Mouse (Mus musculus) frontal cortex, postnatal 36 days (tissue): ENCODE data around the gene Vps39.

Source experiments
- DNase-seq, 2 experiments: peaks; one replicate each; pipeline ENCODE4 v3.0.0; 2022; ENCODE audit warnings: low spot score in 2 of 2

Vps39 gene

DNA sequence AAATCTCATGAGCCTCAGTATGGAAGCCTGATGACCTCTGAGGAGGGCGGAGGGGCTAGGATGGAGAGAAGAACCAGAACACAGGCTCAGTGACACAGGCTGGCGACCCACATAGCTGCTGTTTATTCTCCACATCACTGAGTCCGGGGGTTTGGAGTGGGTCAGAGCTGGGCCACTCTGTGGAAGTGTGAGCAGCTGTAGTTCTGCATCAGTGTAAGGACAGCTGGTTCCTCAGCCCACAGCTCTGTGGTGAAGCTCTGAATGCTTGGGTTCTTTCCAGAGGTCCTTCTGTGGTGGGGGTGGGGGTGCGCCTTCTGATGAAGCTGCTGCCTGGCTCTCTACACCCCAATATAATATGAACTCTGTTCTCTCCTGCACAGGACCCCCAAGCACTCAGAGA lies 53.1 kb downstream of the Vps39 start:
- DNase-seq, result no peak

DNA sequence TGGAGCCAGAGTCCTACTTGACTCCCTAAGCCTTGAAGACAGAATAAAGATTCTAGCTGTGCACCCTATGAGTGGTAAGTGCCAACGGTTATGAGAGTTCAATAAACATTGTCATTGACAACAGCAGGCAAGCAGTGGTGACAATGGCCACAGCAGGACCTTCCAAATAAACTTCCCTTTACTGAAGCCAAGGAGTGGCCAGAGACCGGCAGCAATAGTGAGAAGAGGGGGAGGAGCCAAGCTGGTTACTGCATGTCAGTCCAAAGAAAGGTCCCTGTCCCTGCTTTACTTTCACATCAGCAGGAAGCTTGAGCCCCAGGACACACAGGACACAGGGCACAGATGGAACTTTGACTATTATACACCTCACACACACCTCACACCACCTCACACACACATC lies 56.8 kb downstream of the Vps39 start:
- DNase-seq, result no peak

DNA sequence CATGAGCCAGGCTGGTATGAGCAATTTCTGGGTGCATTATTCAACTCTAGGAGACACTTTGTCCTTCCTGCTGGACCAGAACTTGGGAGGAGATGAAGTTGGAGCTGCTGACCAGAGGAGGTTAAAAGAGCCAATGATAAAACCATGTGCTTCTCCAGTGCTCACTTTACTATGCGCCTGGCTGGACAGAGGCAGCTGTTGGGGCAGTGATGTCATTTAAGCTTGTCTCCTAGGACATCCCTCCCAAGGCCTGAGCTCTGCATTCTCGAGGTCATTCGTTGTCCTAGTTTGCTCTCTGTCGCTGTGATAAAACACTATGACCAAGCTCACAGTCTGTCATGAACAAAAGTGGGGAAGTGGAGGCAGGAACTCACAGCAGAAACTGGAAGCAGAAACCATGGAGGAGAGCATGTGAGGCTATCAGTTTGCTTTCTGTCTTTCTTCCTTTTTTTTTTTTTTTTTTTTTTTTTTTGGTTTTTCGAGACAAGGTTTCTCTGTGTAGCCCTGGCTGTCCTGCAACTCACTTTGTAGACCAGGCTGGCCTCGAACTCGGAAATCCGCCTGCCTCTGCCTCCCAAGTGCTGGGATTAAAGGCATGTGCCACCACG lies 61.4 kb downstream of the Vps39 start:
- DNase-seq, result no peak

DNA sequence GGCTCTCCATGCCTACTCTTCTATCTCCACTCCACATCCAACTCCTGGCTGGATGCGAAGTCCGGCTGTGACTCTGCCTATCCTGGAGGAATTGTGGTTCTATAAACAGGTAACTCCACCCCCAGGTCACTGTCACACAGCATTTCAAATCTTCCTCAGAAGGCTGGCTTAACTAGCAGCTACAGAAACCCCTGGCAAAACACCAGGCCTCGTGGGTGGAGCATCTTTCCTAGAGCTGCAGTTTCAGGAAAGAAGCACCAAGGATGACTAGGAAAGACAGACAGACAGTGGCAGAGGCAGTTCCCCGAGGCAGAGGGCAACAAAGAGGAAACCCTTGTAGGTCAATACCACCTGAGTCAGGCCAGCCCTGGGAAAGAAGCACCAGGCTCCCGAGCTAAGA lies 63.9 kb downstream of the Vps39 start, which contains the start of gene Pla2g4d:
TSS of gene Pla2g4d (minus strand) at position 203 of the 400 bp plus-strand sequence.
- DNase-seq, result peak; percentile 49 to 57

DNA sequence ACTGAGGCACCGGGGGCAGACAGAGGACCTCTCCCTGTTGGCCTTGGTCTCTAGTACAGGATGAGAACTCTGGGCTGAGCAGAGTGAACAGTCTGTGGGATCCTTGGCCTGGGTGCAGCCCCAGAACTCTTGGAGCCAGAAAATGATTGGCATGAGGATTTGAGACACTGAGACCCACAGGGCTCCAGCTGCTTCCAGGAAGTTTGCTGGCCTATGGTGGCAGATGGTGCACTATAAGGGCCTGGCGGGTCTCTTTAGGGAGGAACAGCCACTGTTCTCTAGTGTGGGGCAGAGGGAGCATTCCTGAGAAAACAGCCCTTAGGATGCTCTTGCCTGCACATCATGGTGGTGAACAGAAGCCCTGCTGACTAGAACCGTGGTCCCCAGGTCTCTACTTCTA lies 64.5 kb downstream of the Vps39 start:
- DNase-seq, result no peak

DNA sequence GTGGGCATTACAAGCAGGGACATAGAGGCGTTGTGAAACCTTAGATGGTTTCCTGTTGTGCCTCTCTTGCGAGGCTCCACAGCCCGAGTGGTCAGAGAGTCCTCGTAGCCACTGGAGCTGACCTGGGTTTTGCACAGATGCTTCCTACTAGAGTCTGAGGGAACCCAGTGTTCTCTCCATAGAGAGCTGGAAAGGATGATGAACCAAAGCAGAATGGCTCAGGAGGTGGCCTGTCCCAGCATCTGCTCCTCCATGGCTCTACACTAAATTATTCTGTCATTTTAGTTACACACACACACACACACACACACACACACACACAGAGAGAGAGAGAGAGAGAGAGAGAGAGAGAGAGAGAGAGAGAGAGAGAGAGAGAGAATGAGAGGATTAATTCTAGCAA lies 67.3 kb downstream of the Vps39 start:
- no peak for DNase-seq

DNA sequence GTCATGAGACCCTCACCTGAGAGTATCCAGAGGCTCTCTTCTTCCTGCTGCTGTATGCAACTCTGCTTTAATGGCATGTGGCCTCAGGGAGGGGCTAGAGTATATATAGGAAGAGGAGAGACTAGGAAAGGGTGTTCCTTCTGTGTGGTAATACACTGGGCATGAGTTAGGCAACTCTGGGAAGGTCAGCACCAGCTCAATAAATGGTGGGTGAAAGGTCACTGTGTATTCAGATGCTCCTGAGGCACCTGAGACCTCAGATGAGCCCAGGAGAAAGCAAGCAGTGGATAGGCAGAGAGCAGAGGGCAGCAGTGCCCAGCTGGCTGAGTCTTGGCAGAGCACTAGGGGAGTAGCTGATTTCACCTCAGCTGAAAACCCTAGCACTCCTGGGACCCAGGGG lies 68.2 kb downstream of the Vps39 start:
- no peak for DNase-seq

DNA sequence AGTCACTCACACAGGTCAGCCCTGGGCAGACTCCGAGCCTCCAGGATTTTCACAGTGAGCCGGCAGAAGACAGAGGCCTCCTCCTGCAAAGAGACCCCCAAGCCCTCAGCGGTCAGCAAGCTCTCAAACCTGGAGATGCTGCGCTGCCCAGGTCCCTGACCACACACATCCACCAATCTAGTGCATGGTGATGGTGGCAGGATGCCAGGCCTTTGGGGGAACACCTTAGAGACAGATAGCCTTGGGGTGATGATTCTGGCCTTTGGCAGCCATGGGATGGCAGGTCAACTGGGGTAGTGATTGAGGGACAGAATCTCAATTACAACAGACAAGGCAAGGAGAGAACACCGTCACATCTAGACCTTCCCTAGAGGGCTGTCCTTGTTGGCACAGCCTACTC lies 68.8 kb downstream of the Vps39 start:
- DNase-seq, result no peak

DNA sequence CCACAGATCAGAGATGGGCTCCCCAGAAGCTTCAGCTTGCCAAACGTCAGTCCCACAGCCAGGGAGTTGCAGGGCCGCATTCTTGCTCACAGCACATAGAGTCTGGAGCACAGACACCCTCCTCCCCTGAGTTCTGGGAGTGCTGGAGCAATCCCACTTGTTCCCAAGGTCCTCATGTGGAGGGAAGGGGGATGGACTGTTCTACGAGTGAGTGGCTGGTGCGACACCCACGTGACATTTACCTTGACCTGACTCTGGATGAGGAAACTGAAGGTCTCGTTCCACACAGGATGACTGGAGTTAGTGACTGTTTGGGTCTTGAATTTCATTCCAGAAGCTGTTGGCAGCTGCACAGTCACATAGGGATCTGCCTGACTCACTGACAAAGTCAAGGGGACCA lies 69.4 kb downstream of the Vps39 start:
- no peak for DNase-seq

DNA sequence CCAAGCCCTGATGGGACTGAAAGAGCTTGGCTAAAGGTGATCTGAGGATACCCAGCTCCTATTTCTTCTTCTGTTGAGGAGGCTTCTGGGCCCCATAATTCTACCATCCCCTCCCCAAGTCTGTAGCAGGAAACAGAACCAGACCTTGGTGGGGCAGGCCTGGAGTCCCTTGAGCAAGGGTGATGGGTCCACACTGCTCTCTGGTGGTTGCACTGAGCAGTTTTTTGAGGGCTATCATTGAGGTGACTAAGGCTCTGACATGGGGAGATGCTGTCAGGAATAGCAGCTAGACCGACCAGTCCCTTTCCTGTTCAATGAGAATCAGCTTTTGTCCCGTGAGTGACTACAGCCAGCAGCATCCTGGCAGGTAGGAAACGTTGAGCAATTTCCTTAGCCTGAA lies 71.7 kb downstream of the Vps39 start:
- DNase-seq, result no peak

DNA sequence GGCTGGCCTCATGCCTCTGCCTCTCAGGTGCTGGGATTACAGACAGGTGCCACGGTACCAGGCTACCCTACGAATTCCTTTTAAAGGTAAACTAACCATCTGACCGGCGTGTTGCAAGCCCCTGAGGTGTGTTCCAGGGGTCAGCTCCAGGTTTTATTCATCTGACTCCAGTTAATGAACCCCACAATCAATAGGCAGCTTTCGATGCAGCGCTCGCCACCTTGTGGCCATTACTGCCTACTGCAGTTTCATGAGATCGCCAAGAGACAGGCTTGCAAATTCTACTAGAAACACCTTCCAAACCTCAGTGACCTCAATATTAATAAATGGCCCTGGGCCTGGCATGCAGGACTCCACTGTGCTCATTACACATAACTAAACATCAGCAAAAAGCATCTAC lies 73.0 kb downstream of the Vps39 start:
- peak; percentile 48 to 67 for DNase-seq

DNA sequence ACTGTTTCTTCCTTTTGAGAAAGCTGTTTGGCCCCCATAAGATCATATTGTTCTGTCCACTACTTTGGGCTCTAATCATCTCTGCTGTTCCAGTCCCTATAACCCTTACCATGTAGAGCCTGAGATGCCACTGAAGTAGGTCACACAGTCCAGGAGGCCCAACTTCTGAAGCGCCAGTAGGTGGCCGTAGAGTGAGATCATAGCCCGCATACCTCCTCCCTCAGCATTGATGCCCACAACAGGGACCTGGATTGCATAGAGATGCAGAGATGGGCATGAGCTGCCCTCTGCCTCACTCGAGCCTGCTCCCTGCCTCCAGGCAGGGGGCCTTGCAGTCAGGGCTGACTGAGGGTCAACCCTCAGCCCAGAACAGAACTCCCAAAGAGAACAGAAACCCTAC lies 76.0 kb downstream of the Vps39 start:
- DNase-seq, result no peak

DNA sequence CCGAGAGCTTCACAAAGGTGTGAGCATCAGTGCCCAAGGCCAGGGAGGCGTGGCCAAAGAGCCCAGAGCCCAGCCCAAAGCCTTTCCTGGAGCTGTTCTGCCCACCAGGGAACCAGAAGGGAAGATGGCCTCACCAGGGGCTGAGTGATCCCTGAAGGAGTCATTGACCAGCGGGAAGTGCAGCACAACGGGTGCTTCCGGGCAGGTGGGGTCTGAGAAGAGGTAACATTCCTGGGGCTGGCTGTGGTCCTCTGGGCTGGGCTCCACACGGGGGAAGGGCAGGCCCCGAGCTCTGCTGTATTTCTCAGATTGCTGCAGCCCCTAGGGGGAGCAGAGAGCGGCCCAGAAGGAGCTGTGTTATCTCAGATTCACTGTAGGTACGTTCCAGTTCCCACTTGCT lies 84.3 kb downstream of the Vps39 start:
- no peak for DNase-seq
